In genomic region chr19:41015951-41016716, GRCm38 (mm10) we compare ENCODE assay signal across 8 mouse cellular contexts. TPM values are rescaled to one million over a fixed set of nuclear protein-coding genes. Genes with fewer than 3 reads are reported as not detected.
DNase-seq lines count a peak whose midpoint lies in the region; TF ChIP-seq lines count a peak whose summit lies in the region.

No protein-coding gene starts in this region.

- no peak overlapping the region for H3K27ac ChIP-seq in embryonic fibroblast, embryonic 13.5 days (ENCODE audit: insufficient read depth, low read length)
- H3K27ac ChIP-seq in hindbrain, embryonic 10.5 days, result peak overlapping the region; percentile 40; the same call in 1 of the 2 replicates

- TF ChIP-seq CTCF in embryonic fibroblast, embryonic 13.5 days (IDR thresholded peaks at IDR 0.05; ENCODE audit: borderline replicate concordance, insufficient read depth, low read length), result 0 out of 2 replicates have a peak, but pooled peaks have one; percentile 5

- H3K9me3 ChIP-seq in hindbrain, embryonic 10.5 days, result no peaks in the 10 kb centered on the region
- no peaks in the 10 kb centered on the region for H3K9me3 ChIP-seq in megakaryocyte, embryonic 14.5 days

- WGBS in hindbrain, embryonic 10.5 days, result 15% methylated on average over 14 of the region's 14 CpGs

- intact Hi-C loops in left cerebral cortex, postnatal 14 days (cut with DNase I), result loop anchor here (1.0 to 10.0 kb wide), 4 partner anchors 53 to 431 kb away; partner anchors contain the start of genes Aldh18a1, Cc2d2b and Ccnj

- no peaks in the 10 kb centered on the region for H3K4me1 ChIP-seq in embryonic fibroblast, embryonic 13.5 days (ENCODE audit: control insufficient read depth, insufficient read depth, low read length)
- peaks cover 8% of the 10 kb centered on the region; the same call in 1 of the 2 replicates for H3K4me1 ChIP-seq in hindbrain, embryonic 10.5 days (replicated peaks)
- H3K4me1 ChIP-seq in megakaryocyte, embryonic 14.5 days, result peaks cover 12% of the 10 kb centered on the region

- no peak for TF ChIP-seq POLR2A in embryonic fibroblast, embryonic 13.5 days (IDR thresholded peaks at IDR 0.05; ENCODE audit: low read depth, low read length)

- no peak overlapping the region for H3K4me3 ChIP-seq in embryonic fibroblast, embryonic 13.5 days (ENCODE audit: insufficient read depth, low read length)
- peak overlapping the region; percentile 44 for H3K4me3 ChIP-seq in hindbrain, embryonic 10.5 days
- peak overlapping the region; percentile 90 for H3K4me3 ChIP-seq in megakaryocyte, embryonic 14.5 days (replicated peaks)

- no peaks in the 10 kb centered on the region for H3K36me3 ChIP-seq in hindbrain, embryonic 10.5 days
- no peaks in the 10 kb centered on the region for H3K36me3 ChIP-seq in megakaryocyte, embryonic 14.5 days (replicated peaks; ENCODE audit: low read length)

- H3K27me3 ChIP-seq in hindbrain, embryonic 10.5 days (ENCODE audit: insufficient read depth, poor library complexity, severe bottlenecking), result peaks cover 20% of the 10 kb centered on the region; the same call in 1 of the 2 replicates
- peaks cover 44% of the 10 kb centered on the region for H3K27me3 ChIP-seq in megakaryocyte, embryonic 14.5 days (replicated peaks)

- peak; percentile 24 to 48 for DNase-seq in cerebellum, adult 18-20 months
- no peak for DNase-seq in cerebellum, adult 11-12 months
- peak; percentile 24 to 53 for DNase-seq in adrenal gland, postnatal 36 days
- peak; percentile 50 for DNase-seq in hindbrain, embryonic 10.5 days (ENCODE audit: low spot score)
- peak; percentile 74 to 79 for DNase-seq in left cerebral cortex, postnatal 14 days (ENCODE audit: low spot score in 2 of 2)
- peak; percentile 40 for DNase-seq in right cerebral cortex, postnatal 4 days

RNA-seq across cellular contexts. Expression of gene Dntt, which starts 12.9 kb away (rescaled TPM):
- not detected for total RNA-seq in adrenal gland, postnatal 36 days (2021)
- not detected in 2 replicates for polyA plus RNA-seq in embryonic fibroblast, embryonic 13.5 days (2011; ENCODE audit: insufficient read length, low read depth, missing spikeins)
- polyA plus RNA-seq in hindbrain, embryonic 10.5 days (2016; fragmentation: Nextera tagmentation; extraction: Ambion mirVana), result not detected in 2 replicates
- not detected for total RNA-seq in left cerebral cortex, postnatal 14 days (2021)
- not detected in 2 replicates for polyA plus RNA-seq in megakaryocyte, embryonic 14.5 days (2012; ENCODE audit: insufficient read depth, low replicate concordance)

RNA-seq across cellular contexts. Expression of gene Blnk, which starts 21.8 kb away (rescaled TPM):
- 1 to 10 TPM in 1 of 2 experiments, under 1 TPM in 1; 0.59 to 1.5 TPM for total RNA-seq in adrenal gland, postnatal 36 days (2021)
- 0.44 TPM in 1 of 2 replicates, not detected in the other for polyA plus RNA-seq in embryonic fibroblast, embryonic 13.5 days (2011; ENCODE audit: insufficient read length, low read depth, missing spikeins)
- polyA plus RNA-seq in hindbrain, embryonic 10.5 days (2016; fragmentation: Nextera tagmentation; extraction: Ambion mirVana), result 0.31 and 0.35 TPM in 2 replicates
- total RNA-seq in left cerebral cortex, postnatal 14 days (2021), result 1 to 10 TPM; 5.1 to 5.4 TPM
- 0.43 TPM in 1 of 2 replicates, not detected in the other for polyA plus RNA-seq in megakaryocyte, embryonic 14.5 days (2012; ENCODE audit: insufficient read depth, low replicate concordance)
